Mouse (Mus musculus): ENCODE data around the gene Zscan10.

The Zscan10 gene

GRCm38 (mm10) chr17:23600641-23601622 lies at the start of gene Zscan10:
Gene Zscan10, plus strand, starts transcription at chr17:23600856.
- no peak for DNase-seq (ENCODE audit: low read depth)

- DNase-seq (ENCODE audit: low read depth): no peak
Observed at GRCm38 (mm10) chr17:23550856-23551255, 49.8 kb upstream of the Zscan10 start.

GRCm38 (mm10) chr17:23551416-23551815 lies 49.2 kb upstream of the Zscan10 start:
- no peak for DNase-seq (ENCODE audit: low read depth)

DNA sequence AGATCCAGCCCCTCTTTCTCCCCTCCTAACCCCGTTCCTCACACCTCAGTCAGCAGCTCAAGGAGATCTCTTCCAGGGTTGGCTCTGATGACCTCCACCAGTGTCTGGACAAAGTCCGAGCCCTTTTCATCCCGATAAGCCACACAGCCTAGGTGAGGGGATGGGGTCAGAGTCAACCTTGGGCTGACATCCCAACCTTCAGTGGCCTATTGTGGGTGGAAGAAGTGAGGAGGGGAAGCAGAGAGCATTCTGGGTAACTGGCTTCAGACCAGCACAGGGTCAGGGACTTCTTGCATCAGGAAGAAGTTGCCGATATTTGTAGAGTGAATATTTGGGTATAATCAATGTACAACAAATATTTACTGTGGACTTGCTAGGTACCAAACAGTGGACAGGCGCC lies 48.7 kb upstream of the Zscan10 start:
- DNase-seq (ENCODE audit: low read depth): no peak

DNA sequence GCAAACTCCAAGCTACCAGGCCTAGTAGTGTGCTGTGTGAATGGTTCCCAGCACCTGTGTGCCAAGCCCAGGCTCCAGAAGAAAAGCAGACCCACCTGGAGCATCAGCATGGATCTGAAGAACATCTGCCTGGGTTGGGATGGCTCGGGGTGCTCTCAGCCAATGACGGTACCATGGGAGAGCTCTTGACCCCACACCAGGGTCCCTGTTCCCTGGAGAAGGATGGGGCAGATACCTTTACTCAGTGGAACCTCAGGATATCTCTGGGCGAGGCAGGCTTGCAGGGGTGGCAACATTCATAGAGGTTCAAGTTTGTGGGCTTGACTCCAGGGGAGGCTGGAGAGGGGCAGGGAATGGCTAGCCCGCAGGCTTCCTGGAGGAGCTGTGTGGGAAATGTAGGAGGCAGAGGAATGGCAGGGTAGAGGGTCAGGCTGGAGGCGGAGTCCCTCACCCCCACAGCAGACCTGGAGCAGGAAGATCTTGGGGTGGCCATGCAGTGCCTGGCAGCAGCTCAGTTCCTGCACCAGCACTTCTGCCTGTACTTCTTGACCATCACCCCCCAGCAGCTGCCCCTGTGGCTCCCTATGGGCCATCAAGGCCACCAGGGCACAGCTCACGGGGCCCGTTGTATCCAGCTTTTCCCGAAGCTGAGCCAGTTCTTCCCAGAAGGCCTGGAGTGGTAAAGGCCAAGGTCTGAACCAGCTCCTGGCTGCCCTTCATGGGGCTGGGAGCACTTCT lies 47.6 kb upstream of the Zscan10 start:
- no peak for DNase-seq (ENCODE audit: low read depth)

- no peak for DNase-seq (ENCODE audit: low read depth)
Observed at GRCm38 (mm10) chr17:23553634-23554120, 47.0 kb upstream of the Zscan10 start.

GRCm38 (mm10) chr17:23554321-23554720 lies 46.3 kb upstream of the Zscan10 start:
- no peak for DNase-seq (ENCODE audit: low read depth)

- DNase-seq (ENCODE audit: low read depth): no peak
Observed at GRCm38 (mm10) chr17:23555243-23555916, 45.3 kb upstream of the Zscan10 start.

- DNase-seq (ENCODE audit: low read depth): no peak
Observed at GRCm38 (mm10) chr17:23559767-23560166, 40.9 kb upstream of the Zscan10 start.

DNA sequence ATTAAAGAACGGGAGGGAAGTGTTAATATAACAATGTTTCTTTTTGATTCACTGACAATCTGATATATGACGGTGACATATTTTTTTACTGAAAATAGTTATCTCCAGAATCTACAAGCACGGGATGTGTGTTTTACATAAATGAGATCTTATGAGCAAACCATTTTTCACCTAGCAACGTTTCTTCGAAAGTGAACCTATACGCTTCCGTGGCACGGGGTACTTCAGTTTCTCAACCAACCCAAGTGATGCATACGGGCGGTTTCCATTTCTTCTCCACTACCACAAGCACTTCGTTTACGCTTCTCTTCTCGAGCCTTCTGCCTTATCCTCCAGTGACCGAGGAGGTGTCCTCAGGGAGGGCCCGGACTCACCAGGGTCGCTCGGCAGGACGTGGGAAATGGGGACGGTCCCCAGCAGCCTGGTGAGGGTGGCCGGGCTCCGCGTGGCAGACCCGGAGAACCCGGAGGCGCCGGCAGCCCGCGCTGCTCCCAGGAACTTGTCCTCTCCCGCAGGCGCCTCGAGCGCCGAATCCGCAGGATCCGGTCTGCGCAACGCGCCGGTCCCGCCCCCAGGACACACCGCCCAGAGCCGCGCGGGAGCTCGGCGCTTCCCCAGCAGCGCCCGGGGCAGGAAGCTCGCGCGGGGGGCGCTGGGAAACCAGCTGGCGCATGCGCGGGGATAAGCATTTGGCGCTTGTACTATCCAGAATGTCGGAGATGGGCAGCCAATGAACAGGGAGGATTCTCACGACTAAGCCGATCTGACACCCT lies 36.9 kb upstream of the Zscan10 start, which contains the start of gene Zfp213:
Gene Zfp213 (minus strand): TSS at position 644 of the 773 bp plus-strand sequence.
- peak; percentile 93 for DNase-seq (ENCODE audit: low read depth)

GRCm38 (mm10) chr17:23564368-23564715 lies 36.3 kb upstream of the Zscan10 start:
- DNase-seq (ENCODE audit: low read depth): no peak

GRCm38 (mm10) chr17:23566787-23567186 lies 33.9 kb upstream of the Zscan10 start:
- no peak for DNase-seq (ENCODE audit: low read depth)

DNA sequence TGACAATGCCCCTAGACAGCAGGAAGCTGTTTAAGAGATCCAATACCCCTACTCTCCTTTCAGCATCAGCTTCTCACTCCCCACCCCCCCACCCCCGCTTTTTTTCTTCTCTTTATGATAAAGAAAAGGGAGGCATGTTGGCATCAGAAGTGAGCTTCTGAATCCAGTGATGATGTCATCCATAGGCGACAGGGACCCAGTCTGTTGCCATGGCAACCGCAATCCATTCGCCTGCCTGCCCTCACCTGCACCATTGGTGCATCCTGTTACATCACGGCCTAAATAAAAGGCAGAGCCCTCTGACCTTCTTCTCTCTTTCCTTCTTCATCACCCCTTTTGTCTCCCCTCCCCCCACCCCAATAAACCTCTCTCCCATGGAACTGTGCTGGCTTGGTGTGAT lies 32.3 kb upstream of the Zscan10 start:
- no peak for DNase-seq (ENCODE audit: low read depth)

DNA sequence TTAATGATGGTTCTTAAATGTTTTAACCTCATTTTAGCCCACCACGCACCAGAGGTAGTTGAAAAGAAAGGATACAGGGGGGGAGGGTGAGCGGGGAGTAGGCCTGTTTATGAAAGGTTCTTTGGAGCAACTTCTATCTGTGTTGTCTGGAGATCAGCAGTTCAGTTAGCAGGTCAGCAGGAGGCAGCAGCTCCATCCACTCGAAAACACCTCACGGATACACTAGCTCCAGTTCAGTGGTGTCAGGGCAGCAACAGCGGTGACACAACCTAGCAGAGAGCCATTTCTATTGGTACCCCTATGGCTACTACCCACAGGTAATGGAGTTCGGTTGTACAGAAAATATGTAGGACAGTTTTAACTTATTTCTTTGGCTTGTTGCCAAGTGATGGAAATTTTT lies 30.6 kb upstream of the Zscan10 start:
- DNase-seq (ENCODE audit: low read depth): no peak

- DNase-seq (ENCODE audit: low read depth): no peak
Observed at GRCm38 (mm10) chr17:23571084-23571483, 29.6 kb upstream of the Zscan10 start.

GRCm38 (mm10) chr17:23572059-23572458 lies 28.6 kb upstream of the Zscan10 start:
- DNase-seq (ENCODE audit: low read depth): no peak

DNA sequence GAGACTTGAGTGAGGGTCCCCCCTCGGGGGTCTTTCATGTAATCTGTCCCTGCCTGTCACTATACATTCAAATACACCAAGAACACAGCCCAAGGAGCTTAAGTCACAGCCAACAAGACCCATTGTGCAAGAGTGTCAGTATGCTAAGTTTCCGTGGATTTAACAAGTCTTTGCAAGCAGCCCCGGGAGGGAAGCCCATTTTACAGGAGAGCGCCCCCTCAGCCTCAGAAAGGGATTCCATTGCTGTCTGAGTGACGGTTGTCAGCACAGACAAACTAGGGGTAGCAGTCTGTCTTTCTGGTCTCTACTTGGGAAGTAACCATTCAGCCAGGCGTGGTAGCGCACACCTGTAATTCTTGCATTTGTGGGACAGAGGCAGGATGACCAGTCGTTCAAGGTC lies 26.5 kb upstream of the Zscan10 start:
- DNase-seq (ENCODE audit: low read depth): no peak

DNA sequence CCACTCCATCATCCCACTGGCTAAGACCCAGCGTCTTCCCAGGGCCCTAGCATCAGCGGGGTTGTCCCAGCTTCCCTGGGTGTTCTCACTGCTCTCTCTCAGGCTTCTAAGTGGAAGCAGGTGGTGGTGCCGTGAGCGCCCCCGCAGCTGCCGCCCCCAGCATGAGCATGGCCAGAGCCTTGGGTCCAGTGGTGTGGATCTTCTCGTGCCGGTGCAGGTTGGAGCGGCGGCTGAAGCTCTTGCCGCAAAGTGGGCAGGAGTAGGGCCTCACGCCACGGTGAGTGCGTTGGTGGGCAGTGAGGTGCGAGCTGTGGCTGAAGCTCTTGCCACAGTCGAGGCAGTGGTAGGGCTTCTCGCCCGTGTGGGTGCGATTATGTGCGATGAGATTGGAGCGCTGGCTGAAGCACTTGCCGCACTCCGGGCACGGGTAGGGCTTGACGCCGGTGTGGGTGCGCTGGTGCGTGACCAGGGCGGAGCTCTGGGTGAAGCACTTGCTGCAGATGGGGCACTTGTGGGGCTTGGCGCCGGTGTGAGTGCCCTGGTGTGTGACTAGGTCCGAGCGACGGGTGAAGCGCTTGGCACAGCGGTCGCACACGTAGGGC lies 24.6 kb upstream of the Zscan10 start:
- DNase-seq (ENCODE audit: low read depth): no peak

DNA sequence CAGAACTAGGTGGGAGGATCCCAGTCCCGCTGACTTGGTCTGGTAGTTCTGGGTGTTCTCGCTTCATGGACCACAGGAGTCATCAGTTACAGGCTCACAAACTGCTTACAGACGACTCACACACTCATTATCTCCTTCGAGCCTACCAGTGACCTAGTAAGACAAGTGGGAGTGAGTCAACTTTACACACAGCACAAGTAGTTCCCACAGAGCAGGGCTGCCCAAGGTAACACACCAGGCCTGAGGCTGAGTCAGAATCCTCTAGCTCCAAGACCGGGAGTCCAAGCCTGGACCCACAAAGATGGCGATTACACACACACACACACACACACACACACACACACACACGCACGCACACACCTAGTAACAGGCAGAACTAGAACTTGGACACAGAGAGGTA lies 15.9 kb upstream of the Zscan10 start:
- no peak for DNase-seq (ENCODE audit: low read depth)

DNA sequence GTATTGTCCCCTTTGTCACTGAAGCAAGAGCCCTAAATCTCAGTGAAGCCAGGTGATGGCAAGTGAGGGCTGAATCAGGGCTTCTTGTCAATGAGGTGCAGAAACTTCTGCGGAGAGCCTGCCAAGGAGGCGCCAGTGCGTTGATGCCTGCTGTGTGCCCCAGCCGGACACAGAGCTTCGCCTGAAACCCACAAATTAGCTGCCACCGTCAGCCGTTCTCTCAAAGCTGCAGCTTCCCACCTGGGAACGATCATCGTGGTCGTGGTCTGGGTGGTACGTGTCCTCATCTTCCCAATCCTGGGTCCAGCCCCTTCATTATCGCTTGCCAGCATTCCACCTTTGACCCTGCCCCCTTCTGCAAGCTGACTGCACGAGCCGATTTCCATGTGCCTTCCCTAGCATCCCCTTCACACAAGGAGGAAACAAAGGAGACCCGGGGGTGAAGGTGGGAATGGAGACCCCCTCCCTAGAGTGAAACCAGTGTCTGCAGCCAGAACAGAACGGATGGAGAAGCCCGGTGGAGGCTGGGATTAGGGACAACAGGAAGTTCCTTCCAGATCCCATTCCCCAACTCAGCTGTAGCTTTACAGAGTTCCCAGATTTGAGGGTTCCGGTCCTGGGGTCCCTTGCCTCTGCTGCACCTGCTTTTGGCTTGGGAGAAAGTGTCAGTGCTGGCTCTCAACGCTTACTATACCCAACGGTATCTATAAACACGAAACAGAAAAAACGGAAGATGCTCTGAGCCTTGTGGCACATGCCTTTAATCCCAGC lies 14.8 kb upstream of the Zscan10 start:
- DNase-seq (ENCODE audit: low read depth): no peak

All from c-Kit-positive CD71-positive TER-119-negative erythroid progenitor cells, embryonic 14.5 days (primary cell).